Mouse (Mus musculus) small intestine, adult 2 months (tissue): ENCODE data around the gene Acadm. TPM values are rescaled to one million over a fixed set of nuclear protein-coding genes. Genes with fewer than 3 reads are reported as not detected.
A peak's percentile ranks its signal among the peaks of the same experiment; 100 is the strongest.

Source experiments
- H3K27ac ChIP-seq: fragments of 200-500 bp; 2 replicates; pipeline ENCODE4 v1.5.1; 2012; ENCODE audit warnings: low read depth, low read length, control low read depth, inconsistent platforms; ENCODE audit not compliant: insufficient read depth
- H3K27me3 ChIP-seq: fragments of 200-500 bp; 2 replicates; pipeline ENCODE4 v1.6.1; 2012; ENCODE audit warnings: mild to moderate bottlenecking, moderate library complexity, low read length, inconsistent platforms; ENCODE audit not compliant: control insufficient read depth, insufficient read depth
- H3K36me3 ChIP-seq: fragments of 200-500 bp; 2 replicates; pipeline ENCODE4 v1.6.1; 2012; ENCODE audit warnings: mild to moderate bottlenecking, low read length, control low read depth, inconsistent platforms; ENCODE audit not compliant: control insufficient read depth, insufficient read depth
- H3K4me1 ChIP-seq: fragments of 200-500 bp; 2 replicates; pipeline ENCODE4 v1.6.1; 2012; ENCODE audit warnings: low read length, inconsistent platforms, mixed read lengths; ENCODE audit not compliant: control insufficient read depth, insufficient read depth, insufficient read length
- H3K4me3 ChIP-seq: fragments of 200-500 bp; 2 replicates; pipeline ENCODE4 v1.5.1; 2012; ENCODE audit warnings: low read depth, mild to moderate bottlenecking, control low read depth, inconsistent platforms, low read length, moderate library complexity
- CTCF ChIP-seq: fragments of 200-500 bp; IDR thresholded peaks from 2 replicates; pipeline ENCODE4 v1.5.1; 2012; ENCODE audit warnings: low read depth, mild to moderate bottlenecking, control low read depth, inconsistent platforms, low read length, moderate library complexity, mixed read lengths; ENCODE audit not compliant: insufficient replicate concordance, insufficient read length; ENCODE audit errors: extremely low read depth
- POLR2A ChIP-seq: fragments of 200-500 bp; IDR thresholded peaks from 2 replicates; pipeline ENCODE4 v1.6.1; 2012; ENCODE audit warnings: low read depth, mild to moderate bottlenecking, control low read depth, inconsistent platforms, low read length, moderate library complexity
- WGBS: fragments of 180-500 bp; shearing (Covaris S2); methylation state at CpG from one replicate; pipeline ENCODE4 v1.1.7; 2018; 5-methylcytosine and 5-hydroxymethylcytosine counted together
- polyA plus RNA-seq: library from polyadenylated mRNA; depleted of rRNA; stranded (reverse); fragments of >200 nt; gene quantifications from 2 replicates; pipeline ENCODE4 v1.2.3, GENCODE M21; 2012; rRNA removed

Gene Acadm
- 6.7 and 22.2 TPM in 2 replicates for polyA plus RNA-seq

DNA sequence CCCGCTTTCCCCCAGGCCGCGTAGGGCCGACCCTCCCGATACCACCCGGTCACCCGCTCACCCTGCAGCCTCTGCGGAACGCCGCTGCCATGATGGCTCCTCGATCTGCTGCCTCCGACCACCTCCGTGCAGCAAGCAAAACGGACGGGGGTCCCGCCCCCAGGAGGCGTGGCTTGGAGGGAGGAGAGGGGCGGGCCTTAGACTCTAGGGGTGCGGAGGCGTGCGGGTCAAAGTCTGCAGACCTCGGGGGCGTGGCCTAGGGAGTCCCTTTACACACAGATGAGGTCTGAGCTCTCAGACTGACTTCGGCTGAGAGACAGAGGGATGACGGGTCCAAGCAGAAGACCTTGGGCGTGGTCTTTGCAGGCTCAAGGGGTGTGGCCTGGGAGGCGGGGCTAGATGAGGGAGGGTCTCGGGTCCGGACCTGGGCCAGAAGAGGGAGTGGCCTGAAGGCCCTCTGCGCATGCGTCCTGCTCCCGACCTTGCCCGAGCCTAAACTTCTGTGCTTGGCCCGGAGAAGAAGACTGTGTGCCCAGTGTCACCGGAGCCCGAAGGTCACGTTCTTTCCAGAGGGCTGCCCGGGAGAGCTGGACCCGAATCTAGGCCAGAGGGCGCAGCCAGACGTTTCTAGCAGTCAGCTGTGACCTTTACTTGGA, at the start of gene Acadm:
Gene Acadm, minus strand, starts transcription at position 298 of the 656 bp plus-strand sequence.
- Histone ChIP-seq H3K27ac (peak within 1 kb of the TSS; percentile 69), H3K4me3 (peak within 1 kb of the TSS; percentile 85), H3K4me1 (no peaks in the 10 kb centered on the region), H3K27me3 (no peaks in the 10 kb centered on the region), H3K36me3 (peaks cover 7% of the 10 kb centered on the region; the same call in 1 of the 2 replicates)
- under 1% methylated on average over 41 of the region's 41 CpGs for WGBS
- TF ChIP-seq POLR2A (peak; percentile 86), CTCF (no peak)

DNA sequence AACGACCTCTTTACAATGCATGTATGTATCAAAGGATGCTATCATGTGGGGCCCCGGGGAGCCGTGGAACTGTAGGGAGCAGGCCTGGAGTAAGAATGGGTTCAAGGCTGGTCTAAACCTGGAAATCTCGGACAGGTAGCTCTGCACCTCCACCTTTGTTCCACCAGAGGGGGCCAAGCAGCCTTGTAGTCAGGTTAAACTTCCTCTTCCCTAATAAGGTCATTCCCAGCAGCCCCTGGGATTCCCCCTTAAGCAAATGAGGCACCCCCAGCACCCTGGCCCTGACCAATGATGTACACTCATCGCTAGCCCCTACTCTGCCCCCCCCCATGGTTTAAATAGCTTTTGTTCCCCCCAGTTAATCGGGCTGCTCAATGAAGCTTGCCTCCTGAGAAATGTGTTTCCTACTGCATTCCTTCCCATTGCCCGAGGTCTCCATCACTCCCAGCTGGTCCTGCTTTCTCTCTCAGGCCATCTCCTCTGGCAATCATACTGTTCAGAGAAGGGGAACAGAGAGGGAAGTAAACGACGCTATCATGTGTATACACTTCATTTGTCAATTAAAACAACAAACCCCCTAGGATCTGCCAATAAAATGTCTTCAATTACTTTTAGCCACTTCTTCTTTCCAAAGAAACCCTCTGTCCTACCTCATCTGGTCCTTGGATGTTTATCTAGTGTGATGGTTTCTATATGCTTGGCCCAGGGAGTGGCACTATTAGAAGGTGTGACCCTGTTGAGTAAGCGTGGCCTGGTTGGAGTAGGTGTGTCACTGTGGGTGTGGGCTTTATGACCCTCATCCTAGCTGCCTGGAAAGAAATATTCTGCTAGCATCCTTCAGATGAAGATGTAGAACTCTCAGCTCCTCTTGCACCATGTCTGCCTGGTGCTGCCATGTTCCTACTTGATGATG, 40.3 kb upstream of the Acadm start:
- no peaks in the 10 kb centered on the region for H3K27me3 ChIP-seq
- WGBS = 38% methylated on average over 10 of the region's 10 CpGs

DNA sequence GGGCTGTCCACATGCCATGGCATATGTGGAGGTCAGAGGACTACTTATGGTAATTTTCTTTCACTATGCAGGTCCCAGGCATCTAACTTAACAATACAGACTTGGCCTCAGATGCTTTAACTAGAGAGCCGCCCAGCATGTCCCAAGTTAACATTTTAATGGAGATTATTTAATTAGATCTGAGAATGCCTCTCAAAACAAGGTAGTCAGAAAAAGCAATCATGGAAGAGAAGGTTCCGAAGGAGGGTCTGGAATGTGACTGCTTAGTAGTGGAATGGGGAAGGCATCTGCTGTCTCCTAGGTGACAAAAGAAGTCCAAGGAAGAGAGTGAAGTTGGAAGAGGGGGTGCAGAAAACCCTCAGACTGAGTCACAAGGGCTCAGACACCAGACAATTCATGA, 36.2 kb upstream of the Acadm start:
- TF ChIP-seq CTCF (no peak), POLR2A (no peak)

More for the DNA sequence above, 40.3 kb upstream of the Acadm start:
- H3K4me1 ChIP-seq = no peaks in the 10 kb centered on the region
- no peak overlapping the region for H3K27ac ChIP-seq
- no peaks in the 10 kb centered on the region for H3K36me3 ChIP-seq
- no peak overlapping the region for H3K4me3 ChIP-seq
- TF ChIP-seq CTCF = peak; percentile 39; the same call in 1 of the 2 replicates
- TF ChIP-seq POLR2A = no peak

DNA sequence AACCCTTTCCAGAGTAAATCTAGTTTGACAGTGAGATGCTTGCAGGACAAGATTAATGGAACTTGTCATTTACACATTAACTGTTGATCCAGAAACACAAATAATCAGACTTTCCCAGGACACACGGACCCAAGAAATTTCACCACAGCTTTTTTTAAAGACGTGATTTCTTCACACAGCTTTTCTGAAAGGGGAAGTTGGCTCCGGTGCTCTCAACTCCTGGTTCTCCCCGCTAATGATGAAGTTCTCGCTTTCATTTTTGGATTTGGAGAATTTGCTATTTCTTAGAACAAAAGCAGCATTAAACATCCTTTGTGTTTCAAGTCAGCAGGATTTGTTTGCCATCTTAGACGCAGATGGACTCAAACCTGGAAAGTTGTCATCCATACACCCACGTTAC, 31.4 kb upstream of the Acadm start:
- no peak overlapping the region for H3K4me3 ChIP-seq
- no peaks in the 10 kb centered on the region for H3K36me3 ChIP-seq
- no peak overlapping the region for H3K27ac ChIP-seq
- H3K27me3 ChIP-seq = peaks cover 17% of the 10 kb centered on the region
- TF ChIP-seq POLR2A (no peak), CTCF (no peak)
- WGBS = 74% methylated on average over 7 of the region's 7 CpGs
- H3K4me1 ChIP-seq = no peaks in the 10 kb centered on the region

More for the DNA sequence above, 36.2 kb upstream of the Acadm start:
- H3K27ac ChIP-seq = no peak overlapping the region
- H3K36me3 ChIP-seq = no peaks in the 10 kb centered on the region
- no peaks in the 10 kb centered on the region for H3K4me1 ChIP-seq
- H3K4me3 ChIP-seq = no peak overlapping the region
- no peaks in the 10 kb centered on the region for H3K27me3 ChIP-seq
- WGBS = 69% methylated on average over 2 of the region's 2 CpGs

DNA sequence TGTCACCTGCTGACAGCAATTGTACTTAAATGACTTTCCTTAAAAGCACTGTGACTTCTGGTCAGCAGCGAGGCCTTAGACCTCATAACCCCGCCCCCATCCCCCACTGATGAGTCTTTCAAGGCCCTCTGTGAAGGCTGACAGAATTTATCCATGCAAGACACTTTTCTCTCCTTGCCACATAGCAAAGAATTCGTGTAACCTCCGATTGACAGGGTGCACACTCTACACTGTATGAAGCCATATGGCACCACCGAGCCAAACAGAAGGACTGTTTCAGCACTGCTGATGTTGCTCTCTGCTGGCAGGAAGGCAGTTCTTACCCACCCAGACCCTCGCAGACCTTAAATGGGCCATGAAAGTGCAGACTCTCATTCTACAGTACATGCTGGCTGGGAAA, 30.6 kb upstream of the Acadm start:
- WGBS = 29% methylated on average over 6 of the region's 6 CpGs
- H3K27me3 ChIP-seq = peaks cover 17% of the 10 kb centered on the region
- H3K4me1 ChIP-seq = no peaks in the 10 kb centered on the region
- no peaks in the 10 kb centered on the region for H3K36me3 ChIP-seq
- no peak overlapping the region for H3K4me3 ChIP-seq
- TF ChIP-seq POLR2A (no peak), CTCF (no peak)
- no peak overlapping the region for H3K27ac ChIP-seq

DNA sequence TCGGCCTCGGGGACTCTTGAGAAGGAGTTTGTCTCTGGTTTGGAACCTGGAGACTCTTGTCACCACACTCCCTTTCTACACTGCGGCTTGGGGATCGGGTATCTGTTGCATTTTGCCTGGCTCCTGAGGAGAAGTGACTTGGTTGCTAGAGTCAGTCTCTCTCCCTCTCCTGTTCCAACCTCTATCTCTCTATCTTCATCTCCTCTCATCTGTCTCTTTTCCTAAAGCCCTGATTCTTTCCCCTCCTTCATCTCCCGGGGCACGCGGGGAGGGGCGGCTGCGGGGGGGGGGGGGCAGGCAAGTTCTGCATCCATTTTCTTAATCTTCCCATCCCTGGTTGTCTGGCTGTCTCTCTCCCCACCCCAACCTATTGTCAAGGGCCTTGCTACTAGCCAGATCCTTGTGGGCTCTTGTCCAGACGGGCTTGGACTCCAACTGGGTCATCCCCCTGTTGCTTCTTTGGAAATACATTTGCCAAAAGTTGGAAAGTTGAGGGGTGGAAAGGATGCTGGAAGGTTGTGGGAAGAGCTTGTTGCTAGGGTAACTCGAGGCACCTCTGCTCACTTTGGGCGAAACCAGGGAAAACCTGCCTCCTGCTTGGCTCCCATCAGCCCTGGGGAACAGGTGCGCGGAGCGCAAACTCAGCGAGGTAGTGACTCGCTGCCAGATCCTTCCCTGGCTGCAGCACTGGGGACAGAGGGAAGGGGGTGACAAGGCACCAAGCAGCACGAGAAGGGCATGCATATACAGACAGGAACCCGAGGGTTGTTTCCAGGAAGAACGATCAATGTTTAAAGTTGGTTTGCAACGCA, 29.7 kb upstream of the Acadm start:
- Histone ChIP-seq H3K27me3 (peaks cover 17% of the 10 kb centered on the region), H3K36me3 (no peaks in the 10 kb centered on the region), H3K4me3 (peak overlapping the region; percentile 30), H3K4me1 (no peaks in the 10 kb centered on the region), H3K27ac (no peak overlapping the region)
- TF ChIP-seq CTCF (no peak), POLR2A (no peak)
- WGBS = 19% methylated on average over 21 of the region's 21 CpGs
